Mouse (Mus musculus) limb, embryonic 14.5 days (tissue): ENCODE measurements around the gene Btg1-ps2. TPM values are rescaled to one million over a fixed set of nuclear protein-coding genes. Genes with fewer than 3 reads are reported as not detected.
"Not testable (repeated sequence)": the region's sequence is repeated elsewhere in the genome, so short reads cannot be mapped to it uniquely, and the experiment has no call there.

ENCODE experiments used
- ATAC-seq: fragments of 200-750 bp; cut with Nextera tagmentation; 2 replicates; pipeline ENCODE4 v1.8.0; 2017; ENCODE audit warnings: low read depth, moderate number of reproducible peaks, moderate TSS enrichment; ENCODE audit not compliant: low FRiP score
- DNase-seq: peaks from one replicate; pipeline ENCODE4 v3.0.0-alpha.2; 2015; ENCODE audit warnings: low spot score
- H3K27ac ChIP-seq: fragments of 300-500 bp; sonication (generic); replicated peaks from 2 replicates; pipeline ENCODE4 v1.5.1; 2014; ENCODE audit warnings: low read depth, mild to moderate bottlenecking, low read length, moderate library complexity, mixed read lengths
- H3K27me3 ChIP-seq: fragments of 300-500 bp; sonication (generic); 2 replicates; pipeline ENCODE4 v1.6.1; 2014; ENCODE audit warnings: low read length, mixed read lengths; ENCODE audit not compliant: control insufficient read depth, insufficient read depth
- H3K36me3 ChIP-seq: fragments of 300-500 bp; sonication (generic); 2 replicates; pipeline ENCODE4 v1.6.1; 2014; ENCODE audit warnings: mild to moderate bottlenecking, low read length, moderate library complexity, mixed read lengths; ENCODE audit not compliant: control insufficient read depth, insufficient read depth
- H3K4me1 ChIP-seq: fragments of 300-500 bp; sonication (generic); 2 replicates; pipeline ENCODE4 v1.6.1; 2014; ENCODE audit warnings: antibody characterized with exemption, low read length, mixed read lengths; ENCODE audit not compliant: control insufficient read depth, insufficient read depth
- H3K4me2 ChIP-seq: fragments of 300-500 bp; sonication (generic); replicated peaks from 2 replicates; pipeline ENCODE4 v1.6.1; 2014; ENCODE audit warnings: low read depth, mild to moderate bottlenecking, low read length, moderate library complexity; ENCODE audit not compliant: severe bottlenecking
- H3K4me3 ChIP-seq: fragments of 300-500 bp; sonication (generic); replicated peaks from 2 replicates; pipeline ENCODE4 v1.5.1; 2014; ENCODE audit warnings: low read length
- H3K9ac ChIP-seq: fragments of 300-500 bp; sonication (generic); 2 replicates; pipeline ENCODE4 v1.6.1; 2014; ENCODE audit warnings: mild to moderate bottlenecking, low read depth, low read length, moderate library complexity; ENCODE audit not compliant: severe bottlenecking
- H3K9me3 ChIP-seq: fragments of 300-500 bp; sonication (generic); 2 replicates; pipeline ENCODE4 v1.6.1; 2016; ENCODE audit warnings: low read length; ENCODE audit not compliant: control insufficient read depth
- POLR2A ChIP-seq: fragments of 200-500 bp; IDR thresholded peaks from 2 replicates; pipeline ENCODE4 v1.8.0; 2012; ENCODE audit warnings: inconsistent platforms, mild to moderate bottlenecking, moderate library complexity, borderline replicate concordance; ENCODE audit not compliant: insufficient read depth, insufficient read length; ENCODE audit errors: extremely low read depth
- WGBS: fragments of 180-500 bp; shearing (Covaris S2); extraction: QIAGEN DNeasy Blood & Tissue Kit; methylation state at CpG from one replicate; pipeline ENCODE4 v1.1.7; 2014; 5-methylcytosine and 5-hydroxymethylcytosine counted together
- polyA plus RNA-seq, 2 experiments: library from polyadenylated mRNA; depleted of rRNA in 1 of 2; stranded (reverse) in 1 of 2; unstranded in 1 of 2; fragments of >200 nt; fragmentation: Nextera tagmentation in 1 of 2; extraction: Ambion mirVana in 1 of 2; gene quantifications; 2 replicates each; pipeline versions ENCODE4 v1.2.1 to v1.2.3; 2012 to 2014

Btg1-ps2 gene
- not detected in 2 replicates for polyA plus RNA-seq (2012; rRNA removed)
- polyA plus RNA-seq (2014; fragmentation: Nextera tagmentation; extraction: Ambion mirVana), result not detected in 2 replicates

- not testable (repeated sequence) for H3K4me2 ChIP-seq, H3K4me1 ChIP-seq, H3K27ac ChIP-seq, H3K9me3 ChIP-seq, H3K36me3 ChIP-seq, DNase-seq, H3K27me3 ChIP-seq, H3K4me3 ChIP-seq, H3K9ac ChIP-seq, ATAC-seq
Observed at GRCm38 (mm10) chrX:38043014-38043413, at the start of gene Btg1-ps2. Btg1-ps2 (minus strand) TSS chrX:38043114.

DNA sequence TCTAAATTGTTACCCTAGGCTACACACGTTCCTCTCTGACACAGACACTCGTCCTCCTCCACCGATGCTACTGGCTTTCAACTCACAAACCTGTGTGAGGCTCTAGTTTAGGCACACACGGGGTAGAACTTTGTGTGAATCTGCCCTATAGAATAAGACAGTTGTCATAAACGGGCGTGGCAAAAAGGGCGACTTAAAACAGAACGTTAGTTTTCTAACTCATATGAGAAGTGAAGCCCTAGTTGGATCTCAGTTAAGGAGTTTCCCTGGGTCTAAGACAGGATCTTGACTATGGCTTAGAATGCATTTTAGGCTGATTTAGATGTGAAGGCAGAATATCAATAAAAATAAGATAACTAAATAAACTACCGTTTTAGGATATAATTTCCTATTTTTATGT is 42.1 kb upstream of the Btg1-ps2 start, which contains the start of gene Rhox11:
TSS of gene Rhox11 (minus strand) at position 101 of the 400 bp plus-strand sequence.
- DNase-seq (no peak), ATAC-seq (no peak)
- no peak for TF ChIP-seq POLR2A
- no peaks in the 10 kb centered on the region for H3K4me1 ChIP-seq
- 85% methylated on average over 9 of the region's 9 CpGs for WGBS
- H3K4me2 ChIP-seq, result no peak within 1 kb of the TSS
- no peaks in the 10 kb centered on the region for H3K9me3 ChIP-seq
- no peaks in the 10 kb centered on the region for H3K36me3 ChIP-seq
- no peak within 1 kb of the TSS for H3K4me3 ChIP-seq
- no peak within 1 kb of the TSS for H3K27ac ChIP-seq
- H3K27me3 ChIP-seq, result no peaks in the 10 kb centered on the region
- no peak within 1 kb of the TSS for H3K9ac ChIP-seq

DNA sequence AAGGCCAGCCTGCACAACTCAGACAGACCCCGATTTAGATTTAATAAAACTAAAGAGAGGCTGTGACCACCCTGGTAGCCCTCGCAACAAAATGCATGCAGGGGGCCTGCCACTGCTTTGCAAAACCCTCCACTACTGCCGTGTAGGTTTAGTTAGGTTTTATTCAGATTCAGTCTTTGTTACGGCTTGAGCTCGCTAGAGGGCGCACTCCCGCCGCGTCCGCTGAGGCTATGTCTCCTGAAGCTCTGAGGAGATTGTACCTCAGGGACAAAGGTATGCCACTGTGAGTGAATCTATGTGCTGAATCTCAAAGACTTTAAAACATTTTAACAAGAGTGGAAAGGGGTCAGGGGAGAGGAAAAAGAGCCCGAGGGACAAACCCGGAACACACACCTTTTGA is 41.3 kb upstream of the Btg1-ps2 start:
- H3K4me2 ChIP-seq, result no peak overlapping the region
- H3K27ac ChIP-seq, result no peak overlapping the region
- peak; percentile 12 for DNase-seq
- no peak for TF ChIP-seq POLR2A
- H3K27me3 ChIP-seq, result no peaks in the 10 kb centered on the region
- no peak for ATAC-seq
- no peaks in the 10 kb centered on the region for H3K4me1 ChIP-seq
- H3K4me3 ChIP-seq, result no peak overlapping the region
- no peak overlapping the region for H3K9ac ChIP-seq
- H3K9me3 ChIP-seq, result no peaks in the 10 kb centered on the region
- H3K36me3 ChIP-seq, result no peaks in the 10 kb centered on the region
- 19% methylated on average over 12 of the region's 12 CpGs for WGBS

DNA sequence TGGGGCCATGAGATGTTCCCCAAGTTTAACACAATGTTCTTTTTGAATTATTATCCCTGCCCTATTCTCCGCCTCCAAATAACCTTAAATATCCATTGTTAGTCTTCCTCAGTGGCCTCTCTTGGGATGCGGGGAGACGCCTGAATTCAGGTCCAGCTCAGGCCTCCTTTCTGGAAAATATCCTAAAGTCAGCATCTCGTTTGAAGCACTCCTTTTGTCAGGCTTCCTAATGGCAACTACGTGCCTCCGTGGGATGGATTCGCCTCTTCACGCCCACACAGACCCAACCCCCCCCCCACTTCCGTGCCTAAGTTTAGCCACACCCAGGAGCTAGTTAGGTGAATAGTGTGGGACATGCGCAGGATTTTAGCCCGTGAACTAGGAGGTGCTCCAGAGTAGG is 23.3 kb upstream of the Btg1-ps2 start, which contains the start of gene Rhox10:
TSS of gene Rhox10 (plus strand) at position 301 of the 400 bp plus-strand sequence.
- no peaks in the 10 kb centered on the region for H3K27me3 ChIP-seq
- no peak within 1 kb of the TSS for H3K27ac ChIP-seq
- no peak within 1 kb of the TSS for H3K4me3 ChIP-seq
- H3K4me1 ChIP-seq, result no peaks in the 10 kb centered on the region
- ATAC-seq, result no peak
- WGBS, result 85% methylated on average over 11 of the region's 11 CpGs
- no peaks in the 10 kb centered on the region for H3K9me3 ChIP-seq
- H3K4me2 ChIP-seq, result no peak within 1 kb of the TSS
- no peaks in the 10 kb centered on the region for H3K36me3 ChIP-seq
- no peak for DNase-seq
- no peak for TF ChIP-seq POLR2A
- H3K9ac ChIP-seq, result no peak within 1 kb of the TSS

- no peaks in the 10 kb centered on the region for H3K36me3 ChIP-seq
- no peaks in the 10 kb centered on the region for H3K27me3 ChIP-seq
- H3K9ac ChIP-seq, result no peak overlapping the region
- ATAC-seq (no peak), DNase-seq (no peak)
- H3K27ac ChIP-seq, result no peak overlapping the region
- H3K4me1 ChIP-seq, result no peaks in the 10 kb centered on the region
- H3K4me2 ChIP-seq, result no peak overlapping the region
- no peak overlapping the region for H3K4me3 ChIP-seq
- whole genome bisulfite sequencing, result 0% methylated on average over 1 of the region's 1 CpGs
- no peaks in the 10 kb centered on the region for H3K9me3 ChIP-seq
- no peak for TF ChIP-seq POLR2A
Observed at GRCm38 (mm10) chrX:38061544-38061943, 18.6 kb upstream of the Btg1-ps2 start.

DNA sequence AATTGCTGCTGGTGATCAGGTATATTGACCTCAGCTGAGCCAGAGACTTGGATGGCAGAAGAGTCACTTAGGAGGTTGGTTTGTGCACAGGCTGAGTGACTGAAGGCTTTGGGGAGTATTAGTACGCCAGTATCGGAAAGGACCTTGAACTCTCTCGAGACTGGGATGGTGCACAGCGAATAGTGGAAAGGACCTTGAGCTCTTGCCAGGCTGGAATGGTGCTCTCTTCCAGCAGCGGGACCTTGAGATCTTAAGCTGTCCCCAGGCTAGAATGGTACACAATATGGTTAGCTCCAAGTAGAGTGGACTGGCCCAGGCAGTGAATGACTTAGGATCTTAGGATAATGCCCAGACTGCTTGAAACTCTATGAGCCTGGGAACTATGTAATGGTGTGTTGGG is 3.2 kb downstream of the Btg1-ps2 start:
- Histone ChIP-seq H3K36me3 (no peaks in the 10 kb centered on the region), H3K9ac (no peak overlapping the region), H3K9me3 (no peaks in the 10 kb centered on the region), H3K4me2 (no peak overlapping the region), H3K27me3 (no peaks in the 10 kb centered on the region), H3K27ac (no peak overlapping the region), H3K4me3 (no peak overlapping the region), H3K4me1 (no peaks in the 10 kb centered on the region)
- ATAC-seq, result no peak
- no peak for DNase-seq
- 96% methylated on average over 5 of the region's 5 CpGs for whole genome bisulfite sequencing
- no peak for TF ChIP-seq POLR2A
